Mouse (Mus musculus) left cerebral cortex, postnatal 25 days (tissue): Measurements from ENCODE around the gene Ppm1l. TPM values are rescaled to one million over a fixed set of nuclear protein-coding genes. Genes with fewer than 3 reads are reported as not detected.

Experiments
- DNase-seq, 2 experiments: peaks; one replicate each; pipeline ENCODE4 v3.0.0; 2022; ENCODE audit warnings: low spot score in 2 of 2, mixed read lengths in 1 of 2
- intact Hi-C: fragments of 180-260 bp; cut with DNase I; formaldehyde crosslinking; loops from one replicate; pipeline ENCODE4 v1.15.1; 2025
- total RNA-seq, 2 experiments: library from RNA; stranded (reverse); gene quantifications; 2 replicates each; pipeline ENCODE4 v1.2.3; 2021

Gene Ppm1l
- total RNA-seq, 2 experiments from 2014 or later: 77.9 to 86.8 TPM

GRCm38 (mm10) chr3:69511881-69512280 lies 195.2 kb downstream of the Ppm1l start:
- intact Hi-C loops: no loop called here
- DNase-seq: no peak

DNA sequence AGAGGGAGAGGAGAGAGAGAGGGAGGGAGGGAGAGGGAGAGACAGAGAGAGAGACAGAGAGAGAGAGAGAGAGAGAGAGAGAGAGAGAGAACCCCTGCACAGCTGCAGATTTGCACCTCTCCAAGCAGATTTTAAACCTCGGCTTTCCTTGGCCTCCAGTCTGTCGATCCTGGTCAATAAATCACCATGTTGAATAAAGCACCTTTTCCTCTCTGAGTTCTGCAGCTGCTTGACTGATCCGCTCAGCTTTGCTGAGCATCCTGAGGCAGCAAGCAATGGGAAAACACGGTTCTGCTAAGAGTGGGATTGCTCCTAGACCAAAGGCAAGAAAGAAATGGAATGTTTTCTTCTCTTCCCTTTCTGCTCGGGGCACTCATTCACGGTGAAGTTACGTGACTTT lies 195.7 kb downstream of the Ppm1l start:
- intact Hi-C loops: no loop called here
- no peak for DNase-seq

- intact Hi-C loops: no loop called here
Observed at GRCm38 (mm10) chr3:69515730-69516350, 199.2 kb downstream of the Ppm1l start.

DNA sequence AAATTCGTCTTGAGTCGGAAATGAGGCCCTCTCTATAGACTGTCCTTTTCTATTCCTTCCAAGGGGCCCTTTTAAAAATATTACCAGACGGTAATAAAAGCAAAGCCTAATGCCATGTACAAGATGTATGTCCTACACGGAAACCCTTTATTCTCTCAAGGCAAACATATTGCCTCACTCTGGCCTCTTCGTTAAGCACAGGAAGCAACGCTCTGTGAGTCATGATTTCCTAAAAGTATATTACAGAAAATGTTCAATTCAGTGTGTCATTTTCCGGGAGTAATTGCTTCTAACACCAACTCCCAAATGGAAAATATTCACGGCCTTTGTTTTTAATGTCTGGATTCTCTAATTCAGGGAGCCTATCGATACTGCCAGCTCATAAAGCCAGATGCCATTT lies 202.5 kb downstream of the Ppm1l start:
- DNase-seq: no peak
- intact Hi-C loops: no loop called here

More at GRCm38 (mm10) chr3:69515730-69516350, 199.2 kb downstream of the Ppm1l start:
- DNase-seq: no peak

DNA sequence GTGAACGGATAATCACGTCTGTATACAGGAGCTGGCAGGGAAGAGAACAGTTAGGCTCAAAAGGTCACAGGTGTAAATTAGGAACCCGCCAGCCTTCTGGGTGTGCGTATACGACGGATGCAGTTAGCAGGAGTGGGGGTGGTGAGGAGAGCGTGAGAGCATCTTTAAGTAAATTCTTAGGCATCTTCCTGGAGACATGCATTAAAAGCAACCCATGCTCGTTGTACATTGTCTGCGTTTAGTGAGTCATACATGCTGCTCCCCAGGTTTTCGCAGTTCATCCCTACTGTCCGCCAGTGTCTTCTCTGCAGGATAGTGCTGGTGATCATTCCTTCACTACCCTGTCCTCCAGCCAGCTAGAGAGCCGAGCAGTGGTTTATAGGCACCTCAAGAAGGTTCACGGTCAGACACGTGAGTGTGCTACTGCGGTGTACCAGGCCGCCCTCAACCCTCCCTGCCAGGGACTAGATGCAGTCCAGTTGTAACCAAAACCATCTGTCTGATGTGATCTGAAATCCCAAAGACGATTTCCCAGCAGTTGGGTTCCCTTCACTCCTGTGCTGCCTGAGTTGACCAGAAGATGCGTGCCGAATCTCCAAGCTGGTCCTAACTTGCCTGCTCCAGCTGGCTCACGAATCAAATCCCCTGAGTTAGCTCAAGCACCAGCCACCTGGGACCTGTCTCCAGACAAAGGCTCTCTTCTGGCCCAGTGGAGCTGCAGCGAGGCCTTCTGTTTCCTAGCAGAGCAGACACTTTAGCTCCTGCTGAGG lies 203.3 kb downstream of the Ppm1l start:
- intact Hi-C loops: no loop called here
- DNase-seq: no peak

DNA sequence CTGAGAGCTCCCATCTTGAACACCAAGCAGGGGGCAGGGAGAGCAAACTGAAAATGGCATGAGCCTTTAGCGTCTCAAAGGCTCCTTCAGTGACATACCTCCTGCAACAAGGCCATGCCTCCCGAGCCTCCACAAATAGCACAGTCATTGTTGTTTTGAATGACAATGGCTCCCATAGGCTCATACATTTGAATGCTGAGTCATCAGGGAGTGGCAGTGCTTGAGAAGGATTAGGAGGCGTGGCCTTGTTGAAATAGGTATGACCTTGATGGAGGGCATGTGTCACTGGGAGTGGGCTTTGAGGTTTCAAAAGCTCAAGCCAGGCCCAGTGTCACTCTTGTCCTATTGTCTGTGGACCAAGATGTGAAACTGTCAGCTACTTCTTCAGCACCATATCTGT lies 205.6 kb downstream of the Ppm1l start:
- DNase-seq: no peak
- intact Hi-C loops: no loop called here

DNA sequence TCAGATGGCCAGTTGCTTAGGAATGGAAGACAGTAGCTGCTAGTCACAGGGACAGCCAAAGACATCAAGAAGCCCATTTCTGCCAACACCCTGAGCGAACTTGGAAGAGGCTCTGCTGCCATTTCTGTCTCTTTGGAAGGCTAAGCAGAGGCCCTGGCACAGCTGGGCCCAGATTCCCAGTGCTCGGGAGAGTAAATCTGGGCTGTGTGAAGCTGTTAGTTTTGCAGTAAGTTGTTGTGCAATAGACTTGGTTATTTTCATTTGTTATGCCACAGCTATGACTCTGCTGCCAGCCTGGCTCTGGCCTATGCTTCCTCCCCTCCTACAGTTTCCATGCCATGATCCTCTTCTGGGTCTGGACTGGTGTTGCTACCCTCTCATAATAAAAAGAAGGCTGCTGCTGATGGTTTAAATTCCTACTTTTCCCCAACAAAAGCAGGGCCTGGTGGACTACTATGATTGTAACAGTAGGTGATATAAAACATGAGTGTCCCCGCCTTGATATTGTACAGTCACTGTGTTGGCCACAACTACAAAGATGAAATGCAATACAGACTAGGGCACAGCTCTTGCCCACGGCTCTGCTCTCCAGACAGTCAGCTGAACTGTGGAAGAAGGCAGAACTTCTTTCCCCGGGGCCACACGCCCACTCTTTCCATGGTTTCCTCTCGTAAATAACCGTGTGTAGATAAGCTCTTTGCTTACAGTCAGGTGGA lies 207.9 kb downstream of the Ppm1l start:
- intact Hi-C loops: no loop called here

GRCm38 (mm10) chr3:69525072-69525529 lies 208.4 kb downstream of the Ppm1l start:
- intact Hi-C loops: no loop called here
- no peak for DNase-seq

More for the DNA sequence above, 207.9 kb downstream of the Ppm1l start:
- DNase-seq: no peak

DNA sequence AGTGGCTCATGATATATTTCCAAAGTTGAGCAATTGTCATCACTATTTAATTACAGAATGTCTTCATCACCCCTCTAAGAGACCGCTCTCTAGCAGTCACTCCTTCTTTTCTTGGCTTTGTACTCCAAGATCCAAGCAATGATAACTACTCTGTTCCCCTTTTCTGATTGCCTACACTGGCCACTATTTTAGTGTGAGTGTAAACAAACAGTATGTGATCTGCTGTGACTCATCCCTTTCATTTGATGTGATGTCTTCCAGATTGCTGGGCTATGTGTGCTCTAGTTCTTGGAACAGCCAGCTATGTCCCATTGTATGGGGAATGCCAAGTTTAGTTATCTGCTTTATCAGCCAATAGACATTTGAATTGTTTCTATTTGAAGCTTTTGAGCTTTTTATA lies 210.7 kb downstream of the Ppm1l start:
- intact Hi-C loops: no loop called here
- no peak for DNase-seq

DNA sequence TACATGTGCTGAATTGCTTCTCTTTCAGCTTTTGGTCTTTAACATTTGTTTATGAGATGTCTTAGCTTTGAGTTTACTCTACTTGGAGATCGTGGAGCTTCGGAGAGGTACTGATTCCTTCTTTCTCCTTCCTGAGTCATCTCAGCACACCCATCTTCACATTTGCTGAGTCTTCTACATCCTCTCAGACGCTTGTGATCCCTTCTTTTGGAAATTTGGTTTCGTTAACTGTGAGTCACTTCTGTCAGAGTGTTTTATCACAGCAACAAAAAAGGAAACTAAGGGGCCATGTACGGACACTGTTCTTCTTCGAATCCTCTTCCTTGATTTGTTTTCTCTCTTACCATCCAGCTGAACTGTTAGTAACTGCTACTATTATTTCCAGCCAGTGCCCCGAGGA lies 212.9 kb downstream of the Ppm1l start:
- intact Hi-C loops: no loop called here
- DNase-seq: peak in 1 of 2 experiments; percentile 74

DNA sequence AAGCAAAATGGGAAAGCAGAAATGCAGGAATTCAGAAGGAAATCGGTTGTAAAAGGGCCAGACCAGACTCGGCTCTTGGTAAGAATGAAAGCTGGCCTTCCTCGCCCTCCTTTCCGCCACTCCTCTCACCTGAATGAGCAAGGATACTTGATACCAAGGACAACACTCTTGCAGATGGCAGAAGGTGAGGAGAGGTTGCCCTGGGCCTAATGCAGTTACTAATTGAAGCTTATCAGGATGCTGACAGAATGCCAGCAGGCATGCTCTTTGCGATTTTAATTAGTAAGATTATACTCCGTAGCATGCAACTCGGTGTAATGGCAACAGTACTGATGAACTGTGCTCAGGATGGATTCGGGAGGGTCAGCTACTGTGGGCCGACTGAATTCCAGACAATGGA lies 214.8 kb downstream of the Ppm1l start:
- DNase-seq: peak in 1 of 2 experiments; percentile 42
- intact Hi-C loops: no loop called here

GRCm38 (mm10) chr3:69532687-69533086 lies 216.0 kb downstream of the Ppm1l start:
- intact Hi-C loops: no loop called here

DNA sequence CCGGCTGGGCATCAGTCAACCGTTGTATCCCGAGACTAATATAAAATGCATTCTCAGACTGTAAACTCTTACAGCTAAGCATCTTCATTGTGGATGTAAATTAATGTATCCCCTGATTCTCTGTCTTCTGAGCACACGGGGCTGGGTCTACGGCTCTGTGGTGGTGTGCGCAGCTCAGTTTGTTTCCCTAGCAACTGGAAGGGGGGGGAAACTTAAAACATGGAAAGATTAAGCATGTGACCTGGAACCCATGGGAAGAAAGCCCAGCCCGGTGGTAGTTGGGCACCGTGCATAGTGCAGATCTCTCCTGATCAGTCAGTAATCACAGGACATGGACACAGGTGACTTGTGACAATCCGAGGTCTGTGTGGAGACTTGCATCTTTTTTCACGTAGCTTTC lies 218.8 kb downstream of the Ppm1l start:
- intact Hi-C loops: no loop called here
- DNase-seq: no peak

More at GRCm38 (mm10) chr3:69532687-69533086, 216.0 kb downstream of the Ppm1l start:
- DNase-seq: no peak

DNA sequence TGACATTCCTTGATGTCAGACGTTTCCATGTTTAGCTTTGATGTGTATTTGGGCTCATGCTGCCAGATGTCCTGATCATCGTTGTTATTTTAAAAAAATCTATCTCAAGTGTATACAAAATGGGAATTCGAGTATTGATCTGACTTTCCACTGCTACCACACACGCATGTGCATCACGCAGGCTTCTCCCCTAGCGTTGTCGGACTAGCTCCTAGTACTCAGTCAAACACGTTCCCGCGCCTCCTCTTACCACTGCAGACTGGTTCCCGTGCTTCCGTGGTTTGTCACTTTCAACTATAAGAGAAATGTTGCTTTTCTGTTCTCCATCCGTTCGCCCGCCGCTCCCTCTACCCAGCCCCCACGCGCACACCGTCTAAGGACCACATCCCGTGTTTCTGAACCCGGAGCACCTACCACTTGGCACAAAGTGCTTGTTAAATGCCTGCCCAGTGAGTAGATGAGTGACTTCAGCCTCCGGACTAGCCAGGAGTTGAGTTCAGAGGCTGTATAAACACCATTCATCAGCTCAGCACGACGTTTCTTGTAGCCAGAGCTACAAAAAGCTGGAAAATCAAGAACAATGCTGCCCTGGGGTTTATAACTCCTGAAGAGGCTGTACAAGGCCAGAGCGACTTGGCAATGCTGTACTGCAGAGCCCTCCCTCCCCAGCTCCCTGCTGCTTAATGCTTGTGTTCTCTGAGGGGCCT lies 219.4 kb downstream of the Ppm1l start:
- DNase-seq: no peak
- intact Hi-C loops: no loop called here

DNA sequence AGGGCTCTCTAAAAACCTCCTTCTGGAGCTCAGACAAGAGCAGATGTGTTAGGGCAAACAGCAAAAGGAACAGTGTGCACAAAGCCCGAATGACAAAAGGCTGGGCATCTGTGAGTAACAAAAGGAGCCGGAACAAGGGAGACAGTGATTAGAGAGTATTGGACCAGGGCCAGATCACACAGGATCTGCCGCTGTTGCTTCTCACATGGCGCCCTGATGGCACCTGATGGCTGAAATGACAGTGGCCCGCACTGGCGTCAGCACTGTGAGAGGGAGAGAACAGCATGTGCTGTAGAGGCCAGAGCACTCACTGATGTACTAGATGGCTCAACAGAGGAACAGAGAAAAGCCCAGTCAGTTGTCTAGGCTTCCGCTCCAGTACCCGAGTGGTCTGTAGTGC lies 226.3 kb downstream of the Ppm1l start:
- DNase-seq: peak in 1 of 2 experiments; percentile 50
- intact Hi-C loops: no loop called here

DNA sequence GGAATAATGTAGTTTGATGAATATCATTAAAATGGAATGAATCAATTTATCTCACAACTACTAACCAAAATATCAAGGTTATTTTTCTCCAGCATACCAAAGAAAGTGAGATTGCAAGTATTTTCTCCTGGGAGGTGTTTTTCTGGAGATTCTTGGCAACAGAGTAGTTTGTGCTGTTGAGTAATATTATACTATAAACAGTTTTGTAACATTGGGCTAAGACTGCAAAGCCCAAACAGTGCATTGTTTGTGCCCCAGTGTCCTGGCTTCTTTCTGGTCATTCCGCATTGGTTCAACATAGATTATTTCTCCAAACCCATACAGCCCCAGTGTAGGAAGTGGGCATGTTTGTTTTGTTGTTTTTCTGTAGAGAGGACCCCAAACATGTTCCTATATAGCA lies 227.1 kb downstream of the Ppm1l start:
- intact Hi-C loops: no loop called here
- no peak for DNase-seq

- intact Hi-C loops: no loop called here
- DNase-seq: no peak
Observed at GRCm38 (mm10) chr3:69545017-69545416, 228.4 kb downstream of the Ppm1l start.

GRCm38 (mm10) chr3:69548704-69549455 lies 232.2 kb downstream of the Ppm1l start:
- intact Hi-C loops: no loop called here
- DNase-seq: no peak

DNA sequence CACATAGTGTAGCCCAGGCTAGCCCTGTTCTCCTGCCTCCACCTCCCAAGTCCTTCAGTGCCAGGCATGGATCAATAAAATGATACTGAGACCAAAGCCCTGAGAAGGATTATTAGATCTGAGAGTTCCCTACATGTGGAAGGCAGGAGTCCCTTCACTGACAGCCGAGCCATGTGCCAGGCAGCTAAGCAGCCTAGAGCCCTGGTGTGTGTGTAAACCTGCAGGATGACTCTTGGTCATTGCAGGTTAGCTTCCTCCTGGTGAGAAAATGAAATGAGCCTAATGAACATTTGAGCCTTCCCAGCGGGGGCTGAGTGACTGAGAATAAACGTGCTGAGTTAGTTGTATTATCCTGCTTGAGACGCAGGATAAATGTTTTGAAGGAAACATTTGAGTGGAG lies 232.9 kb downstream of the Ppm1l start:
- intact Hi-C loops: no loop called here
- no peak for DNase-seq
